Mouse (Mus musculus): ENCODE measurements around the gene Tmem59.

Gene Tmem59

DNA sequence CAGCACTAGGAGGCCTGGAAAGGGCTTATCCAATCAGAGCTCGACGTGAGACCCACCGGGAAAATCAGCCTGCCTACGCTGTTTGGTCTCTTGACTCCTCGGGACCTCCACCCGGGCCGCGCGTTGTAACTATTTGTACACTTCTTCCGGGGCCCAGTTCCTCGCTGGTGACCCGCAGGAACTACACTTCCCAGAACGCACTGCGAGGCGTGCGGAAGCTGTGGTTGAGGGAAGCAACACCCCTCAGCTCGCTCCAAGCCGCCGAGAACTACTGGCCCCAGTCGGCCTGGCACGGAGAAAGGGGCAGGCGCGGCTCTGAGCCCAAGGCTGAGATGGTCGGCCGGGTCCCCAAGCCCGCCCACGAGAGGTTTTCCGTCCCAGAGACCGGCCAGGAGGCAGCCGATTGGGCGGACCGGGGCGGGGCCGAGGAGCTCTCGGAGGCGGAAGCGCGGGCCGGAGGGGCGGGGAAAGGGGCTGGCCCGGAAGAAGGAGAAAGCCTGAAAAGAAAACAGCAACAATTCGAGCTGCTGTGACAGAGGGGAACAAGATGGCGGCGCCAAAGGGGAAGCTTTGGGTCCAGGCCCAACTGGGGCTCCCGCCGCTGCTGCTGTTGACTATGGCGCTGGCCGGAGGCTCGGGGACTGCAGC, at the start of gene Tmem59:
Gene Tmem59, plus strand, starts transcription at position 218 of the 648 bp plus-strand sequence.
- peak; percentile 99 for DNase-seq (ENCODE audit: low spot score)

DNA sequence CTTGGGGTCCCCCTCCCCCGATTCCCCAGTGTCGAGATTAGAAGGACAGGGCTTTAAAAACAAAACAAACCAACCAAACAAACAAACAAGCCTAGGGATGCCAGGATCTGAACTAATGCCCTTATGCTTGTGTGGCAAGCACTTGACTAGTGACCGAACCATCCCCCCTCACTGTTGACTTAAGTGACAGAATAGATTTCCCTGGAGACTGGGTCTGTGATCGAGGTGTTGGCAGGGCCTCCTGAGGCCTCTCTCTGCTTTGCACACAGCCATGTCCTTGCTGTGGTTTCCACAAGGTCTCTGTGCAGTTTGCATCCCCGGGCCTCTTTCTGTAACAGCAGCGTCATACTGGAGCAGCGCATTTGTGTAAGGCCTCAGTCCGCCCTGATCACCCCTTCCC, 48.8 kb upstream of the Tmem59 start:
- no peak for DNase-seq (ENCODE audit: low spot score)

GRCm38 (mm10) chr4:107130534-107130933, 47.7 kb upstream of the Tmem59 start:
- DNase-seq (ENCODE audit: low spot score) = peak; percentile 17

GRCm38 (mm10) chr4:107134891-107135290, 43.3 kb upstream of the Tmem59 start:
- no peak for DNase-seq (ENCODE audit: low spot score)

DNA sequence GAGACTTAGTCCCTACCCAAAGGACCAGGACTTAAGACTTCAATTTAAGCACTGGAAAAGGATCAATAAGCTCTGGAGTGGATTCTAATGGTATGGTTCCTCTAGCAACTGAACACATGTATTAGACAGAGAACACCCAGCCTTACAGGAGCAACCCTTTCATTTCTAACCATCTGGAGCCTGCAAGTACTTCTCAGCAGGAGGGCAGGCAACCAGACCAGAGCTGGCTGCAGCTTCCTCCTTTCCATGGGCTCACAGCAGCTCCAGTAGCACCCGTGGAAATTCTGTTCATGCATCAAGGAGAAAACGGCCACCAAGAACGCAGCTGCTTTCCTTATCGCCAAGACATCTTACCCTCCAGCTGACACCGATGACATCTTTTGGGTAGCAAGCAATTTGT, 42.5 kb upstream of the Tmem59 start:
- DNase-seq (ENCODE audit: low spot score) = no peak

DNA sequence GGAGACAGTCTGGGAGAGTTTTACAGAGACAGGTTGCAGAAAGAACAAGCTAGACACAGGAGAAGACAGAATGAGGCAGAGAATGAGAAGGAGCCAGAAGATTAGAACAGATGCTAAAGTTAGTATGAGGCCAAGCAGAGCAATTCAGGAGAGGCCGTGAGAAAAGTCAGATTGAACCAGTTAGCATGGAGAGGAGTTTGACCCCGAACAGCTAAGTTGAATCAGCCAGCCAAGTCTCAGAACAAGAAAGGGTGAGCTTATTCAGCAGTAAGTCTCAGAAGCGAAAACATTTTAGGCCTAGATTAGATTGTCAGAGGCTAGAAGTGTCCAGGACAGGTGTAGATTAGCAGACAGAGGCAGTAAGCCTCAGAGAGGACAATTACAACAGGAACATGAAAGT, 41.7 kb upstream of the Tmem59 start:
- no peak for DNase-seq (ENCODE audit: low spot score)

DNA sequence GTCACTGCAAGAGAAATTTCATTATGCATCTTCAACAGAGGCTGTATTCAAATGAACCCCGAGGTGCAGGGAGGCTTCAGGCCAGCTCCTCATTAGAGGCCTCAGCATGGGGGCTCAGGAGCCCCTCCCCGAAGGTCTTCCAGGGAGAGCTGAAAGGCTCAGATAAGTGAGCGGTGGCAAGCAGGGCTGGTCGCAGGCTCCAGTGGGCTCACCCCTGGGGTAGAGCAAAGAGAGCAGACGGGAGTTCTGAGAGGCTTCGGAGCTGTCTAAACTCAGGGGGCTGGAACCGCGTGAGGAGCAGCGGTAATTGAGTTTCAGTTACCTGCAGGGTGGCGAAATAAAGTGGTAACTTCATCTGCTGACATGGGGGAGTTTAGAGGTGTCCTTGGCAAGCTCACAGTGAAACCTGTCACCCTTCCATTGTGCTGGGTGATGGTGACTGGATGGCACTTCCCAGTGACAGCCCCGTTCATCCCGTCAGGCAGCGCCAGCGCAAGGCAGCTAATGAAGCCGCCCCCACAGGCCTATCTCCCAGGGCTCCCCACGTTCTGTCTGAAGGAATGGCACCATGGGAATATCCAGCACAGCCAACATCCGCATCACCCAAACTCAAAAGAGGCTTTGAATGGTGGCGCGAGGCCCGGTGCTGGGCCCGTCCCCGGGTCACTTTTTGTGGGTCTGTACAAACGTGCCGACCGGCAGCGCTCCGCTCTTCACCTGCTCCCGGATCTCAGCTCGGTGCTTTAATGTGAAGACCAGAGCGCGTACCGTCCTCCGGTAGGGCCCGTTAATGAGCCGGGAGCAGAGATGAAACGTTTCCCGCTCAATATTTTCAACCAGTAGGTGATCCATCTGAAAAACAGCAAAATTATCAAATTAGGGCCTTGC, 39.0 kb upstream of the Tmem59 start:
- DNase-seq (ENCODE audit: low spot score) = no peak

GRCm38 (mm10) chr4:107139836-107140631, 38.2 kb upstream of the Tmem59 start:
- DNase-seq (ENCODE audit: low spot score) = no peak

- DNase-seq (ENCODE audit: low spot score) = no peak
Observed at GRCm38 (mm10) chr4:107143511-107143910, 34.7 kb upstream of the Tmem59 start.

DNA sequence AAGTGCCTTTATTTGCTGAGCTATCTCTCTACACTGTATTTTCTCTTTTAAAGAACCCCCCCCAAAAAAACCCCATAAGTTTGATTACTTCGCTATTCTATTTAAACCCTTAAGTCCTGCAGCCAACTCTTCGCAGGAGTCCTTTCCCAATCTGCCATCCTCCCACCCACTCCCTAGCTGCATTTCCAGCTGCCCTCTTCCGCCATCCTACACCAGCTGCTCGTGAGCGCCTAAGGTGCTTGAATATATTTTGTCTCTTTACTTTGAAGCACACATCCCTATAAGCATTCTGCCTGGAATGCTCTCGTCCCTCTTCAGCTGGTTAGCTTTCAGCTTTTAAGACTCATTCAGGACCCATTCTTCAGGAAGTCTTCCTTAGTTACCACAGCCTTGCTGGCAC, 27.2 kb upstream of the Tmem59 start:
- DNase-seq (ENCODE audit: low spot score) = no peak

GRCm38 (mm10) chr4:107152571-107152970, 25.6 kb upstream of the Tmem59 start:
- no peak for DNase-seq (ENCODE audit: low spot score)

- no peak for DNase-seq (ENCODE audit: low spot score)
Observed at GRCm38 (mm10) chr4:107156983-107157401, 21.2 kb upstream of the Tmem59 start.

GRCm38 (mm10) chr4:107159166-107159773, 18.9 kb upstream of the Tmem59 start:
- DNase-seq (ENCODE audit: low spot score) = no peak

DNA sequence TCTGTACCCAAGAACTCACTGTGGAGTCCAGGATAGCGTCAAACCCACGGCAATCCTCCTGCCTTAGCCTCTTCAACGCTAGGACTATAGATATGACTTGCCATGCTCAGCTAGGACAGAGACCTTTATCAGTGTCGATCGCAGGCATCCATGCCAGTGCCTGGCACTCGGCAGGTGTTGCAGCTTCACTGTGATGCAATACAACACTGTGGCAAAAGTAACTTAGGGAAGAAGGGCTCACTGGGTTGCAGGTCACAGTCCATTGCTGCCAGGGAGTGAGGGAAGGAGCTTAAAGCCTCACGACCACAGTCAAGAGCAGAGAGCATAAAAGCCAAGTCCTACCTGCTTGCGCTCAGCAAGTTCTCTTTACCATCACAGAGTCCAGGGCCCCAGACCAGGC, 18.0 kb upstream of the Tmem59 start:
- no peak for DNase-seq (ENCODE audit: low spot score)

DNA sequence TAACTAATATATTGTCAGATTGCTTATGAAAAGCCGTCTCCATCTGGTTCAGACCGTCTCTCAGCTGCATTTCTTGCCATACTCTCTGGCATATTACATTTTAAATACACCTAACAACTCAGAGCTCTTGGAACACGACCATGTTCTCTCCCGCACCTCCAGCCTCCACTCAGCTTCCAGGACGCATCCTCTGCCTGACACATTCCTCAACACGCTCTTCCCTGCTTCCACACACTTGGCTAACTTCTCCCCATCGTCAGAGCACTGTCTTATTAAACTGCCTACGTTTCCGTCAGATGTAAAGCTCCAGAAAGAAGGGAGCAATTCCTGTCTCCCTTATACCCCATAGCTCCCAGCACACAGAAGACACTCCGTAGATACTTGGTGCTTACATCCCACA, 14.9 kb upstream of the Tmem59 start:
- DNase-seq (ENCODE audit: low spot score) = no peak

- peak; percentile 67 for DNase-seq (ENCODE audit: low spot score)
Observed at GRCm38 (mm10) chr4:107163756-107164587, 14.2 kb upstream of the Tmem59 start.

- DNase-seq (ENCODE audit: low spot score) = no peak
Observed at GRCm38 (mm10) chr4:107166700-107167099, 11.5 kb upstream of the Tmem59 start.

DNA sequence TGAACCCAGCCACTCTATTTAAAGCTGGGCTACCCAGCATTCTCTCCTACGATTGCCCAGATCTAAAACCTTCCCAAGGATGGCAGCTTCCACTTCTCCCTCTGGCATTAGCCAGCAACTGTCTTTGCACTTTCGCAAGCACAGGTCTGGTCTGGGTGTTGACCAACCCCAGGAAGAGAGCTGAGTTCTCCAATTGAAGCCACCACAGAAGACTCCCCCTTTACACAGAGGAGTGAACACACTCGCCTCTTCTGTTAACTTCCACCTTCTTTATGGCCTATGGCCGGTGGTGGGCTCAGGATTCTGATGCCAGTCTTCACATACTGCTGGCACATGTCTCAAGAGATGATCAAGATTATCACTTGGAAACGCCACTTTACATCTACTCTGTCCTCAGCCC, 10.4 kb upstream of the Tmem59 start:
- DNase-seq (ENCODE audit: low spot score) = no peak

GRCm38 (mm10) chr4:107177506-107177905, 693 bp upstream of the Tmem59 start:
- no peak for DNase-seq (ENCODE audit: low spot score)

DNA sequence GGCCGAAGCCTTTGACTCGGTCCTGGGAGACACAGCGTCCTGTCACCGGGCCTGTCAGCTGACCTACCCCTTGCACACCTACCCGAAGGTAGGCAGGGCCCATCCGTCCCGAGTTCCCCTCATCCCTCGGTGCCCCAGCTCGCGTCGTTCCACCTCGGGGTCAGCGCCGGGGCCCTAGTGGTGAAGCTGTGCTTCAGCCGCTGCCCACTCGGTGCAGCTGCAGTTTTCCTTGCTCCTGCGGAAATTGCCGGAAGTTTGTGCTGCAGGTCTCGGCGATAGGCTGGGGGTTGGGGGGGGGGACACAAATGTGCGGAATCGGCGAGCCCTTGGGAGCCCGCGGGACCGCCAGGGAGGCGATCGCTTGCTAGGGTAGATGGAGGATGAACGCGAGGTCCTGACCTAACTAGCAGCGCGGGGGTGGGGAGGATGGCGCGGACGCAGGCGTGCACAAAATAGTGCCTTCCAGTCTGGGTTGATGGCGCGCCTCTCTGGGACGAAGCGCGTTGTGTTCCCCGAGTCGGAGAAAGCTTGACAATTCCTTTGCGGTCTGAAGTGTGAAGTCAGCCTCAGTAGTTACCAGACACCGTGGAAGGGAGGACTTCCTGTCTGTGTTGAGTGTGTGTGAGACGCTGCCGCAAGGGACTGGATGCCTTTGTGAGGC, 761 bp downstream of the Tmem59 start, which contains the start of gene Tceanc2:
Gene Tceanc2, minus strand, starts transcription at position 287 of the 661 bp plus-strand sequence.
- peak; percentile 49 for DNase-seq (ENCODE audit: low spot score)

GRCm38 (mm10) chr4:107179561-107179960, 1.4 kb downstream of the Tmem59 start:
- DNase-seq (ENCODE audit: low spot score) = no peak
